Mouse (Mus musculus) gonadal fat pad, adult 2 months (tissue): Measurements from ENCODE around the gene Mxd3. TPM values are rescaled to one million over a fixed set of nuclear protein-coding genes. Genes with fewer than 3 reads are reported as not detected.

Experiments
- DNase-seq: peaks from one replicate; pipeline ENCODE4 v3.0.0-alpha.2; 2012; ENCODE audit warnings: low read depth
- polyA plus RNA-seq: library from polyadenylated mRNA; depleted of rRNA; stranded (reverse); fragments of >200 nt; gene quantifications from 2 replicates; pipeline ENCODE4 v1.2.3, GENCODE M21; 2012

The Mxd3 gene
- polyA plus RNA-seq, 1 experiment: 2.2 TPM

- no peak for DNase-seq
Measured at GRCm38 (mm10) chr13:55332331-55332730, 2.7 kb upstream of the Mxd3 start.

GRCm38 (mm10) chr13:55330567-55331400, 1.2 kb upstream of the Mxd3 start:
- DNase-seq: no peak

GRCm38 (mm10) chr13:55329109-55329682, 427 bp downstream of the Mxd3 start:
- no peak for DNase-seq

- no peak for DNase-seq
Measured at GRCm38 (mm10) chr13:55328641-55329040, 982 bp downstream of the Mxd3 start.

- no peak for DNase-seq
Measured at GRCm38 (mm10) chr13:55328171-55328570, 1.5 kb downstream of the Mxd3 start.

GRCm38 (mm10) chr13:55327633-55328032, 2.0 kb downstream of the Mxd3 start:
- DNase-seq: peak; percentile 69

GRCm38 (mm10) chr13:55327169-55327568, 2.5 kb downstream of the Mxd3 start:
- DNase-seq: no peak

- no peak for DNase-seq
Measured at GRCm38 (mm10) chr13:55325596-55325995, 4.0 kb downstream of the Mxd3 start.

GRCm38 (mm10) chr13:55322130-55322825, 7.3 kb downstream of the Mxd3 start:
- no peak for DNase-seq

- no peak for DNase-seq
Measured at GRCm38 (mm10) chr13:55321434-55322129, 8.0 kb downstream of the Mxd3 start, which contains the start of gene Rab24. TSS of gene Rab24 (minus strand) at chr13:55321946.

GRCm38 (mm10) chr13:55319931-55320533, 9.6 kb downstream of the Mxd3 start, which contains the start of gene Prelid1:
TSS of gene Prelid1 (plus strand) at chr13:55320500.
- DNase-seq: no peak

- no peak for DNase-seq
Measured at GRCm38 (mm10) chr13:55318351-55318750, 11.3 kb downstream of the Mxd3 start.

- DNase-seq: no peak
Measured at GRCm38 (mm10) chr13:55314891-55315412, 14.7 kb downstream of the Mxd3 start.

GRCm38 (mm10) chr13:55313051-55313450, 16.6 kb downstream of the Mxd3 start:
- no peak for DNase-seq

- no peak for DNase-seq
Measured at GRCm38 (mm10) chr13:55312028-55312630, 17.5 kb downstream of the Mxd3 start.

GRCm38 (mm10) chr13:55300913-55301312, 28.7 kb downstream of the Mxd3 start:
- DNase-seq: no peak

- DNase-seq: no peak
Measured at GRCm38 (mm10) chr13:55296760-55297159, 32.9 kb downstream of the Mxd3 start.

- no peak for DNase-seq
Measured at GRCm38 (mm10) chr13:55288854-55289253, 40.8 kb downstream of the Mxd3 start.

GRCm38 (mm10) chr13:55277646-55278045, 52.0 kb downstream of the Mxd3 start:
- no peak for DNase-seq

GRCm38 (mm10) chr13:55277203-55277602, 52.4 kb downstream of the Mxd3 start:
- no peak for DNase-seq
